Mouse (Mus musculus) erythroblast, embryonic 14.5 days (primary cell): ENCODE results near the gene Tsfm.

ENCODE experiments used
- GATA1 ChIP-seq: IDR thresholded peaks from 2 replicates; pipeline ENCODE4 v1.6.1; 2012; ENCODE audit warnings: low read length, inconsistent platforms, mixed read lengths
- TAL1 ChIP-seq: IDR thresholded peaks from 3 replicates; pipeline ENCODE4 v1.6.1; 2012; ENCODE audit warnings: low read length, inconsistent platforms, mixed read lengths

DNA sequence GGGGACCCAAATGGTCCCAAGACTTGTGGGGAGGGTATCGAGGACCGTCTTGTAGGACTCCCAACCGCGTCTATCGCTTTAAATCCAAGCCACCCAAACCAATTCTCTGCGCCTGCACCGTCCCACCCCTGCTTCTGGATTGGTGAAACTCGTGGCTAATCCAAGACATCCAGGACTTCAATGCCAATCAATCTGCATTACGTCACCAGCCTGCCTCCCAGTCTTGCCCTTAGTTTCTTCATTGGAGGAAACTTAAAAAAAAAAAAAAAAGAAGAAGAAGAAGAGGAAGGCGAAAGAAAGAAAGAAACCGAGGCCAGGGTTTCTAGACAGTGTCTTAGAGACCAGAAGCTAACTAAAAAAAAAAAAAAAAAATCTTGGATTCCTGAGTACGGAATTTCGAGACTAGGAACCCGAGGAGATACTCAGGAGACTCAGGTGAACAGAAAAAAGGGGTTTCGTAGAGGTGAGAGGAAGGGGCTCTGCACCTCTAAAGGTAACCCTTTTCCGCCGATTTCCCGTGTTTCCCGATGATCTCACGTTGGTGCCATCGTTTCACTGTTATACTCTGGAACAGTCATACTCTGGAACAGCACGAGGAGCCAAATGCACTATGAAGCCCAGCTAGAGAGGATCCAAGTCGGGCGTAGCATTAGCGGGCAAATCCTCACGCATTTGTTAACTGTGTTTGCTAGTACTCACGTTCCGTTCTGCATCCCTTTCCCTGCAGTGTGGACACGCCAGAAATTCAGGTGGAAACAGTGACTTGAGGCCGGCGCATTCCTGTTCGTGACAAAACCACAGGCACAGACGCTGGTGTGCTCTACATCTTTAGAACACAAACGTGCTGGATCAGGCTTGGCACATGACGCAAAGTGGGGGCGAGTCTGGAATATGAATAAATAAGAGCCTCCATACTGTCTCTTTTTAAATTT, 39.8 kb upstream of the Tsfm start, which contains the start of gene Tspan31:
- TF ChIP-seq GATA1 (no peak), TAL1 (no peak)
